Mouse (Mus musculus): ENCODE measurements around the gene Frs2.
"Not testable (repeated sequence)": the region's sequence is repeated elsewhere in the genome, so short reads cannot be mapped to it uniquely, and the experiment has no call there.

Frs2 gene

DNA sequence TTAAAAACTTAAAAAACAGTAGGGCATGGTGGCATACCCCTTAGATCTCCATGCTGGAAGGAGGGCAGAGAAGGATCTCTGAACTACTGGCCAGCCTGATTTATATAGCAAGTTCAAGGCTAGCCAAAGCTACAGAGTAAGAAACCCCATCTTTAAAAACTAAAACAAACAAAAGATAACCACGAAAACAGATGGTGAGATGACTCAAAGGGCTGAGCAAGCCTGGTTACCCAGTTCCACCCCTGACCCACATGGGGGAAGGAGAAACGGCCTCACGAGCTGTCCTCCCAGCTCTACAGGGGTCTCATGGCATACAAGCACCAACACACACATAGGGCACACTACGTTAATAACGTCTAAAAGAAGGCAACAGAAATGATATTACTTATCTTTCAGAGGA lies 48.2 kb downstream of the Frs2 start:
- DNase-seq = no peak

DNA sequence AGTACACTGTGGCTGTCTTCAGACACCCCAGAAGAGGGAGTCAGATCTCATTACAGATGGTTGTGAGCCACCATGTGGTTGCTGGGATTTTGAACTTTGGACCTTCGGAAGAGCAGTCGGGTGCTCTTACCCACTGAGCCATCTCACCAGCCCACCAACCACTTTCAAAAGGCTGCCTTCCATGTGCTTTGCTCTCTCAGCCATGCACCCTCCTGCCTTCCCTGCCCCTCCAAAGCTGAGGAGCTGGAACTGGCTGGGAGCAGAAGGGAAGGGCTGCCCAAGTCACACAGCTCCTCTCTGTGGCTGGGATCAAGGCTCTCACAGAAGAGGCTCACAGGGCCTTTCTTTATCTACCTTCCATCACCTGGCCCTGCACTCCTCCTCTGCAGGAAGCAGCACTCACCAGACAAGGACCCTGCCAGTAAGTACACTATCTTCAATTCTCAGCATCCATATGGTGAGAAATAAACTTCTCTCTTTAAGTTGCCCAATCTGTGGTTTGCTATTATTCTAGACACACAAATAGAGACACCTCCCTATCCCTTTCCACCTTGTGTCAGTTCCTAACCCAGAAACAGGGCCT lies 51.1 kb downstream of the Frs2 start:
- DNase-seq = no peak

DNA sequence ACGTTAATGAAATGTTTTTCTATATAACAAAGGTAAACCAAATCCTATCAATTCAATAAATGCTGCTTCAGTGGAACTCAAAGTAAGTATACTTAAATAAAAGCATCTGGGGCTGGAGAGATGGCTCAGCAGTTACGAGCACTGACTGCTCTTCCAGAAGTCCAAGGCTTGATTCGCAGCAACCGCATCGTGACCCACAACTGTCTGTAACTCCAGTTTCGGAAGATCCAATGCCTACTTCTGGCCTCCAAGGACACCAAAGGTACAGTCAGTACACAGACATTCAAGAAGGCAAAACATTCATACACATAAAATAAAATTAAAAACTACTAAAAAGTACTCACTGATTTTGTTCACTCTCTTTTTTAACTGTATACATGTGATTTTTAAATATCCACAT lies 52.2 kb downstream of the Frs2 start:
- DNase-seq = no peak

DNA sequence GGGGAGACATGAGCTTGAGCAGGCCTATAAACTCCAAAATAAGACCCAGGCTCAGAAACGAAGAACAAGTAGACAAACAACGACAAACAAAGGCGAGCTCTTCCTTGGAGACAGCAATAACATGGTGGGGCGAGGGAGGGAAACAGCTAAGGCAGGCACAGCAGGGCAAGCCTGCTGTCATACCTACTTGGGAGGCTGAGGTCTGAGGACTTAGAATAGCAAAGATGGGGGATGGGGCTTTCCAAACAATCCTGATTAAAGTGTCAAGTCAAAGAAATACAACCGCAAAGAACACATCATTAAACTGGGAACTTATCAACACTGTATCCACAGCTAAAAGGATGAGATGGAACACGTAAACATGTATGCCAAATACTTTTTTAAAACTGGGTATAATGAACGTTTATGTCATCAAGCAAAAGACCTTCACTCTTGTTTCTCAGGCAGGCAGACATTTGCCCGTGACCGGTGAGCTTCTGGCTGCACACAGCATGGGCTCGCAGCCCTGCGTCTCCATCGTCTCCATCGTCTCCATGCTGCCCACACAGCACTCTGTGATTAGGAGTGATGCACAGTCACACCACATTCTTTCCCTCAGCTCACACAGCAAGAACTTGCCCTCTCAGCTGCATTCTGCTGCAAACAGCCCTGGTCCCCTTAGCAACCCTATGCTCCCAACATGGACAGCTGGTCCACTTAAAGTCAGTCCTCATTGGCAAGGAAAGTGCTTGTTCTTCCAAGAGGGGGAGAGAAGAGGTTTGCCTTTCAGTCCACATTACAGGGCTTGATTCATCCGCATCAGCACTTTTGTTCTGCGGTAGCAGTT lies 53.6 kb downstream of the Frs2 start:
- no peak for DNase-seq

DNA sequence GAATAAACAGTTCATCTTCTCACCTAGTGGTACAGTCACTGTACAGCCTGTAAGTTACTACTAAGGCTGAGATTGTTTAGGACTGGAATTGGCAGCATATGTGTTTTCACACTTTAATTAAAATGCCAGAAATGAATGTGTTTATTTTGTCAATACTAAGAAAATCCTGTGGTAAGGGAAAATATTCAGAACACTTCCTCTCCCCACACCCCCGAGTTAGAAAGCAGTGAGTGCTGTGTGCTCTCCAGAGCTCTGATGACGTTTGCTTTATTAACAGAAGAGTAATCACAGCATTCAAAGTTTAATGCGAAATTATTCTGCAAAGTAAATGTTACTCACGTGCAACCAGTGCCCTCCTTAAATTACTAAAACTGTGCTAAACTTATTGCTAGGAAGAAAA lies 58.7 kb downstream of the Frs2 start:
- no peak for DNase-seq

DNA sequence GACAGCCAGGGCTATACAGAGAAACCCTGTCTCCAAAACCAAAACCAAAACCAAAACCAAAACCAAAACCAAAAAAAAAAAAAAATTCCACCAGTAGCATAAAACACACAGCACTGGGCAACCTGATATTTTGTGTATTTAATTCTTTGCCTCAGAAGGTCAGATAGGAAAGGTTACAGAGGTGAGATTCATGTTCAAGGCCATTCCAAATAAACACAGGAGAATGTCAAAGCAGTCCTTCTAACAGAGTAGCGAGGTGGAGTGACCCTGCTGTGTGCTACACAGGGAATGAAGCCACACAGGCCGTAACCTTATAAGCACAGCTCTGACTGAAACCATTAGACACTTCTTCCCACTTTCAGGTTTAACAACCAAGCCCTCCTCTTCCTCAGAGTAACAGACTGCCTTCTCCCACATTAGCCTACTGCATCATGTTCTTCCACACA lies 66.4 kb downstream of the Frs2 start:
- no peak for DNase-seq

DNA sequence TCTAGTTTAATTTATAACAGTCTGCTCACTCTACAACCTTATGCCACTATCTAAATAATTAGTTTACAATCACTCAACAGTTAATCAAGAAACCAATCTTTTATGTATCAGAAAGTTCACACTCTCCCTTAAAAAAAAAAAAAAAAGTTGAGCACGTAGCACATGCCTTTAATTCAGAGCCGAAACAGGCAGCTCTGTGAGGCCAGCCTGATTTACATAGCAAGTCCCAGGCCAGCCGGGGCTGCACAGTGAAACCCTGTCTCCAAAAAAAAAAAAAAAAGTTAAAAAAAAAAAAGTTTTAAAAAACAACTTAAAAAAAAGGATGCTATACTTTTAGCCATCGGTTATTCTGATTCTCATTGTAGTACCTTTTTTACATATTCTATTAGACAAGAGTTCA lies 67.0 kb downstream of the Frs2 start:
- DNase-seq = no peak

DNA sequence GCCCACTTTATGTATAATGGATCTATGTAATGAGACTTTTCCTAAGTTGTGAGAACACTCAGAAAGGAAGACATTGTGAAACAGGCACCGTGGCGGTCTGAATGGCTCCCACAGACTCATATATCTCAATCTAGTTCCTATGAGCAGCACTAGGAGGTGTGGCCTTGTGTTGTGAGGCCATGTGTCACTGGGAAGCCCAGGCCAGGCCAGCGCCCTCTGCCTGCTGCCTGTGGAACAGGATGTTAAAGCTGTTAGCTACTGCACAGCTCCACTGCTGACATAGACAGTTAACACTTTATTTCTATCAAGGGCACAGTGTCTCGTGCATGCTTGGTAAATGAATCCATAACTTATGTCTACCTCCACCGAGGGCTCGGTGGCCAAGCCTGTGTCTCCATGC lies 70.0 kb downstream of the Frs2 start:
- peak; percentile 66 to 70 for DNase-seq

DNA sequence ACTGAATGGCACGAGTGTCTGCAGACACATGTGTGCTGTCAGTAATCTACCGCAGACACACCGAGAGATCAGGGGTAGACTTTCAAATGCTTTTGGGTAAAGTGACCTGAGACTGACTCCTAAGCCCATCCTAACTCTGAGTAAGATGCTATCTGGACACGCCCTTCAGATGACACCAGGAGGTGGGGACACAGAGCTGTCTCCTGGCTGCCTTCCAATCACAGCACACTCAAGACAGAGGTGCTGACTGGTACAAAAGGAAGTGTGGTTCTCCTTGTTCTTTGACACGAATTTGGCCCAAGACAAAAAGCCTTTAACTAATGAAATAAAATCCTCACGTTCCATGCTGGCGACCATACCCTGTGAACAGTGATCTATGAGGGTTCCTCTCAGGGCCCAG lies 75.2 kb downstream of the Frs2 start:
- no peak for DNase-seq

DNA sequence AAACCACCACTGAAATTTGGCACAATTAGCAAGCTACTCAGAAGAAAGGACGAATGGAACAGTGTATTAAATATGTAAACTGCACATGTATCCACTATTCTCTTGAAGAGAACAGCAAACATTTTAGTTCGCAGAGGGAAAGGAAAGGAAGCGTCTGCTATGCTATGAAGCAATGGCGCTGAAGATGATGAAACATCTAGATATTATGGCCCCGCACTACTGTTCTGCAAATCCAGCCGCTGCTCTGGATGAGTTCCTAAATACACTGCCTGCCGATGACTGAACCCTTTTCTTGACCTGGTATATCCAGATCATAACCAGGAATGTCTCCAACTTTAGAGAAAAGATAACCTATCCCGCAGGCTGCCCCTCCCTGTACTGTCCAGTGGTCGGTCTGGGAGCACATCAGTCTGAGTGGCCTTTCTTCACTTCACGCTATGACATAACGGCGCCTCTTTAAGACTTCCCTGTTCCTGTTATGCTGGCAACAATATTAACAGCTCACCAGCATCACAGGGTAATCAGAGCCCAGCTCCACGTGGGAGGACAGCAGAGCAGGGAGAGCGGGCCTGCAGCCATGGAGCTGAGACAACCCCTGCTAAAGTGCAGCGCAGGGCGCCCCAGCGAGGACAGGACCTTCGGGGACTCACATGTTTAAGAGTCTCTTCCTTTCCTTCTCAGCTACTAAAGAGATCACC lies 76.0 kb downstream of the Frs2 start:
- DNase-seq = no peak

DNA sequence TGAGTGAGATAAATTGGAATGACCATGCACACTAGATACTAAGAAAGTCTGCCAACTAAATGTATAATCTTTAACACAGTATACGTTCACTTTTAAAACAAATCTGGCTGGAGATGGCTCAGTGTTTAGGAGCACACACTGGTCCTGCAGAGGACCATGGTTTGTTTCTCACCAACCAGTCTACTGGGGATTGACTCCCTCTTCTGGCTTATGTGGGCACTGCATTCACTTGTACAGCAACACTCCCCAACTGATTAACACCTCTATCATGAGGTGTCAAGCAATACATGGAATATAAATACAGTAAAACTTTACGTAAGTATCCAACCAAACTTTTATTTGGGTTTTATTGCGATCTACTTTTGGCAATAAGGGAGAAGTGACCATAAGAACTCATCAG lies 79.2 kb downstream of the Frs2 start:
- DNase-seq = no peak

DNA sequence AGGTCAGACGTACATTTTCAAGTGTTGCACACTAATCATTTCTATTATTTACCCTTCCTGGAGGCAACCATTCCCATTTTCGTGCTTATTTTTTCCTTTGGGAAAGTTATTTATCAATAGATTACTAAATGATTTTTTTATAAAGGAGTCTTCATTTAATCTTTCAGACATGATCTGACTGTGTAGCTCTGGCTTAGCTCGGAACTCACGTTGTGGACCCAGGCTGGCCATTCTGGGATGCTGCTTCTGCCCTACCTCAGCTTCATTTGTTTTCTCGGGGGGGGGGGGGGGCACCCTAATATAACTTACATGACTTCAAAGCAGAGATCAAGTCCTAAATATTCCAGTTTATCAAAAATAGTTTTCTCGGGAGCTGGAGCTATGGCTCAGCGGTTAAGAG lies 84.3 kb downstream of the Frs2 start:
- DNase-seq = no peak

DNA sequence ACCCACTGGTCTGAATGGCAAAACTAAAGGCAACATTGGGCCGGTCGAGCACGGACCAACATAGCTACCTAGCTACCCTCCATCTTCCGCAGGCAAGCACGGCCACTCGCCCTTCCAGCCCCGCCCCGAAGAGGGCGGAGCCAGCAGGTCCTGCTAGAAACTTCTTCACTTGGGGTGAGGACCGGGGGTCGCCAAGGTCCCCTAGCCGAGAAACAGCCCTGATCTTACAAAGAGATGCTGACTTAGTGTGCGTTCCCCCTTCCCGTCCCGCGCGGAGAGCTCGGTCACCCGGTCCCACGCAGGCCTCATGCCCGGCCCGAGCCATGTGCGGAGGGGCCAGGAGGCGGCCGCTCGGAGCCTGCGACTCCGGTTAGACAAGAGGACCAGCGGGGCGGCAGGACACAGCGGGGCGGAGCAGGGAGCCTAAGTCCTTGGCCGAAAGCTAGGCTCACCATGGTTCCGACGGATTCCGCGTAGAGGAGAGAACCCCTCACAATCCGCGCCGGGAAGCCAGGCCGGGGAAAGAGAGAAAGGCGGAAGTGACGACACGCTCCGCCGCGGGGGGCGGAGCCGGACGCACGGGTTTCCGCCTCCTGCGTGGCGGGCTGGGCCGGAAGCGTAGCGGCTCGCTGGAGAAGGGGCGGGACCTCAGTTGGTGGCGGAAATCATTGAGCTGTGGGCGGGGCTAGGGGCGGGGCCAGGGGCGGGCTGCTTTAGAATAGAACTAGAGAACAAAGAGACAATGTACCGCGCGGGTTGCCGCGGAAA lies 84.9 kb downstream of the Frs2 start, which contains the start of gene Cct2:
Gene Cct2, minus strand, starts transcription at position 561 of the 768 bp plus-strand sequence.
- peak; percentile 94 for DNase-seq

DNA sequence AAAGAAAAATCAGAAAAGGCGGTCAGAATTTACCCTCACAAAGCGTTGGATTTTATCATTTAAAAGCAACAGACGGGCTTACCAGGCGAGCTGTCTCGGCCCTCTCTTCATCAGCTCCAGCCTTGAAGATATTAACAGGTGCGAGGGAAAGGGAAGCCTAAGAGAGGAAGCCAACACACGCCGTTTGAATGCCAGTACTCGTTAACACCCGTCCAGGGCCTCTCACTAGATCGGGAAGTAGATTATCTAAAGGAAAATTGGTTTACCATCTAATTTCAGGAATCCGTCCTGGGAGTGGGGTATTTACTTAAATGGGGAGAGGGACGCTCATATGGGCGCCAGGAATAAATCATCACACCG lies 85.5 kb downstream of the Frs2 start:
- DNase-seq = no peak

DNA sequence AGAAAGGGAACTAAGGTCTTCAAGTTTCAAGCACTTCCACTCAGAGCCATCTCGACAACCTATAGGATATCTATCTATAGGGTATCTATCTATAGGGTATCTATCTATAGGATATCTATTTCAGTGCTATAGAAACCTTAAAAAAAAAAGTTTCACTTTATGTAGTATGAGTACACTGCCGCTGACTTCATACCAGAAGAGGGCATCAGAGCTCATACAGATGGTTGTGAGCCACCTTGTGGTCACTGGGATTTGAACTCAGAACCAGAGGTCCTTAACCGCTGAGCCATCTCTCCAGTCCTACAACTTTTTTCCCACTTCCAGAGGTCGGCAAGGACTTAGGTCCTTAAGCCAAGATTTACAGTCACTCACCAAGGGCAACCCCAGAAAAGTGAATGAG lies 92.7 kb downstream of the Frs2 start:
- DNase-seq = no peak

DNA sequence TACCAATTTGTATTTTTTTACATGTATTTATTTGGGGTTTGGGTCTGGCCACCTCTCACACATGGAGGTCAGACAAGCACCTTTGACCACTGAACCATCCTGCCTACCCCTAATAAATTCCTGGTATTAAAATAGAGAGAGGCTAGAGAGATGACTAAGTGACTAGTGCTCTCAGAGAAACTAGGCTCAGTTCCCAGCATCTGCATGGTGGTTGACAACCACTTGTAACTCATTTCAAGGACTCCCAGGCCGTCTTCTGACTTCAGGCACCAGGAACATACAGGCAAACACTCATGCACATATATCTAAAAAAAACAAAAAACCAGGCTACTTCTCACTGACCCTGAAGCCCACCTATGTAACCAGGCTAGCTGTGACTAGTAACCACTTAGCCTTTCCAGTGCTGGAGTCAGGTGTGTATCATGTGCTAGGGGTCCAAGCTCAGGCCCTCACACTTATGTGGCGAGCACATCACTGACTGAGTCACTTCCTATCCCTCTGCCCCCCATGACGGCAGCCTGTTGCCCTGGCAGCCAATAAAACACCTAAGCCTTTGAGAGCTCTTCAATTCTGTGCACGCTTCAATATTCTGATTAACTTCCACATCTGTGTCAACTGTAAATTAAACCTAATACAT lies 98.3 kb downstream of the Frs2 start:
- no peak for DNase-seq

DNA sequence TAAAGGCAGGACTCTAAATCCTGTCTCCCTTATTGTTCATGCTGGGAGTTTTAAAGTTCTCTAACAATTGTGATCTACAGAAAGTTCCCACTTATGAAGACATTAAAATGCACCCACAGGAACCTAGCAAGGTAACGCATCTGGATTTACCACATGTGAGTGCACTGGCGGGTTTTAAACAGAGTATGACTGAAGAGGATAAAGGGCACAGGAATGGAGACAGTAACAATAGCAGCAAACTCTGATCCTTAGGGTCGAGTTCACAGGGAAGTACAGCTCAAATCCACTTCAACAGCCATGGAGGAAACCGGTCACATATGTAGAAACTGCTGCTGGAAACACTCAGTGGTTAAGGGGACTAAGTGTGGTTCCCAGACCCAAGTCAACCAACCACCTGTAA lies 99.1 kb downstream of the Frs2 start:
- DNase-seq = no peak

DNA sequence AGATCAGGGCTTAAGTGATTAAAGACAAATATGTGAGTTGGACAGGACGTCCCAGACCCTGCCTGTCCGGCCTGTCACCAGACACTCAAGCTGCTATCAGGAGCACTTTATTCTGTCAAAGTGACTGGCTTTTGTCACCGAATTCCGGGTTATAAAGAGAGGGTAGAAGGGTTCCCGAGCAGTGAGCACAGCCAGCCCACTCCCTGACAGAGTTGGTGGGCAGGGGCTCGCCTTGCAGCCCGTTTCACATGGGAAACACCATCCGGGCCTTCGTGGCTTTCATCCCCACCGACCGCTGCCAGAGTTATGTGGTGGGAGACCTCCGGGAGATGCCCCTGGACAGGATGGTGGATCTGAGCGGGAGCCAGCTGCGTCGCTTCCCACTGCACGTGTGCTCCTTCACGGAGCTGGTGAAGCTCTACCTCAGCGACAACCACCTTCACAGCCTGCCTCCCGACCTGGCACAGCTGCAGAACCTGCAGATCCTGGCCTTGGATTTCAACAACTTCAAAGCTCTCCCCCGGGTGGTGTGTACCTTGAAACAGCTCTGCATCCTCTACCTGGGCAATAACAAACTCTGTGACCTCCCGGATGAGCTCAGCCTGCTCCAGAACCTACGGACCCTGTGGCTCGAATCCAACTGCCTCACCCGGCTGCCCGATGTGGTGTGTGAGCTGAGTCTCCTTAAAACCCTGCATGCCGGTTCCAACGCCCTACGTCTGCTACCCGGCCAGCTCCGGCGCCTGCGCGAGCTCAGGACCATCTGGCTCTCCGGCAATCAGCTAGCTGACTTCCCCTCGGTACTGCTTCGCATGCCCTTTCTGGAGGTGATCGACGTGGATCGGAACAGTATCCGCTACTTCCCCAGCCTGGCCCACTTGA lies 102.9 kb downstream of the Frs2 start, which contains the start of gene Lrrc10:
Gene Lrrc10, plus strand, starts transcription at position 167 of the 882 bp plus-strand sequence.
- DNase-seq = no peak

DNA sequence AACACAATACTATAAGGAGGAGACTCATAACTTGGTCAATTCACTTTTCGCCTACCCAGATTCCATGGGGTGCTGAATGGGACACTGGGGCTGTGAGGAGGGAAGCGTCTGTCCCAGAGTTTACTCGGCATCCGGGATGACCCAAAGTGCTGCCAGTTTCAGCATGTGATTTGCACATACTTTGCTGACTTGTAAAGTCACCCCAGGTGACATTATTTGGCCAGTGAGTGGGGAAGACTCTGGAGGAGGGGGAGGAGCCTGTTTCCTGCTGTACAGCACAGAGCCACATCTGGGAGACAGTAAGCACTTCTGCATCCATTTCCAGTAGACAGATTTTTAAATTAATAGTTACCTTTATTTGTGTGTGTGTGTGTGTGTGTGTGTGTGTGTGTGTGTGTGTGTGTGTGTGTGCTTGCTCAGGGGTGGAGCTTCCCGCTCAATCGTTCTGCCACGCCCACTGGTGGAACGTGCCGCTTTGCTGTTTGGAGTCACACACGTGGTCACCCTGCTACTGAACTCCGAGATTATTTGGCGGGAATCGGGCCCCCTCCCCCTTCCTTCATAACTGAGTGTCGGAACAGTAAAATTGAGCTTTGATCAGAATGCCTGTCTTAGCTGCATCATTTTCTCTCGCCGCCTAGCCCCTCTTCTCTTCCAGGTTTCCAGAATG lies 104.7 kb downstream of the Frs2 start:
- DNase-seq = not testable (repeated sequence)

DNA sequence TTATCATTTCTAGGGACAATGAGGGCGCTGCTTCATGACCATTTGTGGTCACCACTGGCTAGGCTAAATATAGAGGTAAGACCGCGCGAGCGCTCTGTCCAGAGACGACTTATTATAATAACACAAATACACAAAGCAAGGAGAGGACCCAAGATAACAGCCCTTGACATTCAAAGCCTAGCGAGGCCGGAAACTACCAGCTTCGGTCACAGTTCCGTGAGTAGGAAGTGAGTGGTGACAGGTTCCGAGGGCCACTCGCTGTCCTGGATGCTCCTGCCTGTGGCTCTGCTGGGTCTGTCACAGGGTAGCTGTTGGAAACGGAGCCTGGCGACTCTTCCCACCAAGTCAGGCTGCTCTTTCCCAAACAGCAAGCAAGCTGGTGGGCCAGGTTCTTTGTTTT lies 106.0 kb downstream of the Frs2 start:
- DNase-seq = no peak

DNA sequence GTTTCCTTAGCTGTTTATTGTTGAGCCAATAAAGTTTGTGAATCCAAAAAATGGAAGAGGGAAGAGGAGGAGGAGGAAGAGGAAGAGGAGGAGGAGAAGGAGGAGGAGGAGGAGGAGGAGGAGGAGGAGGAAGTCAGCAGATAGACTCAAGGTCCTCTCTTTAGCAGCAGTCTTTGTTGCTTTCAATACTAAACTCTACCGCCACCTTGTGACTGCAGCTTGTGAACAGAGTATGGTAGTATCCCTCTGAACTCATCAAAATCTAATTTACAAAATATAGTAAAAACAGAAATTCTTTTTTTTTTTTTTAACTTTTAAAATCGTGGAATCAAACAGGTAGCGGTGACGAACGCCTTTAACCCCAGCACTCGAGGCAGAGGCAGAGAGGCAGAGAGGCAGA lies 108.0 kb downstream of the Frs2 start:
- DNase-seq = no peak
